Mouse (Mus musculus): ENCODE data around the gene Mmel1. TPM values are rescaled to one million over a fixed set of nuclear protein-coding genes. Genes with fewer than 3 reads are reported as not detected.

Mmel1 gene
- total RNA-seq, 2 experiments from 2014 or later, result 0.34 to 0.62 TPM

GRCm38 (mm10) chr4:154934800-154935199 lies 65.4 kb downstream of the Mmel1 start:
- DNase-seq (ENCODE audit: low spot score in 2 of 2), result no peak

- DNase-seq (ENCODE audit: low spot score in 2 of 2), result no peak
Observed at GRCm38 (mm10) chr4:154935788-154936187, 66.4 kb downstream of the Mmel1 start.

GRCm38 (mm10) chr4:154936542-154937255 lies 67.3 kb downstream of the Mmel1 start:
- no peak for DNase-seq (ENCODE audit: low spot score in 2 of 2)

- DNase-seq (ENCODE audit: low spot score in 2 of 2), result no peak
Observed at GRCm38 (mm10) chr4:154937746-154938145, 68.4 kb downstream of the Mmel1 start.

GRCm38 (mm10) chr4:154940156-154940555 lies 70.8 kb downstream of the Mmel1 start:
- no peak for DNase-seq (ENCODE audit: low spot score in 2 of 2)

- DNase-seq (ENCODE audit: low spot score in 2 of 2), result no peak
Observed at GRCm38 (mm10) chr4:154941831-154942230, 72.4 kb downstream of the Mmel1 start.

GRCm38 (mm10) chr4:154942632-154943322 lies 73.4 kb downstream of the Mmel1 start:
- no peak for DNase-seq (ENCODE audit: low spot score in 2 of 2)

- no peak for DNase-seq (ENCODE audit: low spot score in 2 of 2)
Observed at GRCm38 (mm10) chr4:154943323-154944039, 74.1 kb downstream of the Mmel1 start.

- peak in 1 of 2 experiments; percentile 71 for DNase-seq (ENCODE audit: low spot score in 2 of 2)
Observed at GRCm38 (mm10) chr4:154944121-154944590, 74.8 kb downstream of the Mmel1 start.

Other genes with a start within 250 kb of the Mmel1 start
- gene Prdm16, start 232.7 kb upstream of the Mmel1 start, total RNA-seq (2021), result 1 to 10 TPM; 4.0 to 4.7 TPM
- gene Actrt2, start 201.7 kb upstream of the Mmel1 start, total RNA-seq (2021), result not detected
- gene Ttc34, start 32.1 kb upstream of the Mmel1 start, total RNA-seq (2021), result under 1 TPM; 0.13 to 0.22 TPM
- gene Fam213b, start 29.6 kb downstream of the Mmel1 start, total RNA-seq (2021), result 100 to 1,000 TPM; 100 to 112 TPM
- gene Tnfrsf14, start 59.0 kb downstream of the Mmel1 start, total RNA-seq (2021), result 1 to 10 TPM; 3.2 to 4.3 TPM
- gene Hes5, start 91.3 kb downstream of the Mmel1 start, total RNA-seq (2021), result under 1 TPM; 0.49 to 0.67 TPM
- 10 to 100 TPM; 27.4 to 29.9 TPM for gene Pank4, start 94.5 kb downstream of the Mmel1 start, total RNA-seq (2021)
- under 1 TPM; 0.15 to 0.29 TPM for gene Plch2, start 187.2 kb downstream of the Mmel1 start, total RNA-seq (2021)
- gene Pex10, start 197.4 kb downstream of the Mmel1 start, total RNA-seq (2021), result 10 to 100 TPM; 12.2 to 14.0 TPM
- gene Rer1, start 216.8 kb downstream of the Mmel1 start, total RNA-seq (2021), result 10 to 100 TPM; 61.1 to 63.1 TPM
- 1 to 10 TPM; 3.9 to 4.4 TPM for gene Morn1, start 217.0 kb downstream of the Mmel1 start, total RNA-seq (2021)

Data from gastrocnemius, postnatal 4 days (tissue).